Mouse (Mus musculus) spleen, adult 2 months (tissue): ENCODE results near the gene Papss2.

ENCODE experiments used
- CTCF ChIP-seq: fragments of 200-500 bp; IDR thresholded peaks from 2 replicates; pipeline ENCODE4 v1.5.1; 2011; ENCODE audit warnings: mild to moderate bottlenecking, inconsistent platforms; ENCODE audit not compliant: insufficient read depth, insufficient read length, insufficient replicate concordance; ENCODE audit errors: extremely low read depth
- POLR2A ChIP-seq: fragments of 200-500 bp; IDR thresholded peaks from 2 replicates; pipeline ENCODE4 v1.6.1; 2011; ENCODE audit warnings: low read depth, low read length, inconsistent platforms

DNA sequence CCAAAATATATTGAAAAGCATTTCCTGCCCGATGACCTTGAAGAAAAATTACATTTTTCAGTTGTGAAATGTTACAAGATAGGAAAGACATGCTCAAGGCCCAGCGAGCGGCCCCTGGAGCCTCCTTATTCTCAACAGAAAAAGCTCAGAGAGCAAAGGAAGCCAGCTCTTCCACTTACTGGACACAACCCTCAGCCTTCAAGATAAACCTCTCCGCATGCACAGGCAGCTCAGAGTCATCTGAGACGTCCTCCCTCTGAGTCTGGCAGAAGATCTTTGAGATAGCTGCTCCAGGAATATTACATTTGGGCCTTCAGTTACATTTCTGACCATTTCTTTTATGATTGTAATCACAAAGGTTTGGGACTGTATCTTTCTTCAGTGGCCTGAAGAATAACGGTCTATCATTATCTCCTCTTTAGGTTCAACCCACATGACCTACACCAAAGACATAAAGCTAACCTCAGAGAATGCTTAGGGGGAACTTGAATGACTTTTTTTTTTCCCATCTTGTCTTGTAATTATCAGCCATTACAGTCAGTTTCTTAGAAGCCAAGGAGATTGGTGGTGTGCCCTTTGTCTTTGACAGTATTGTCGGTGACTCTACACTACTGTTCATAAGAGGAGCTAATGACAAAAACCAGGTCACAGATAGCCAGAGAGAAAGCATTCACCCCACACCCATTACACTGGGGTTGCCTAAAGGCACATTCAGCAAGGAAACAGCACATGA lies 58.2 kb downstream of the Papss2 start:
- no peak for TF ChIP-seq CTCF
- TF ChIP-seq POLR2A, result no peak
